Mouse (Mus musculus) neural tube, embryonic 14.5 days (tissue): ENCODE results near the gene Akt3. TPM values are rescaled to one million over a fixed set of nuclear protein-coding genes. Genes with fewer than 3 reads are reported as not detected.

Source experiments
- ATAC-seq: fragments of 200-750 bp; cut with Nextera tagmentation; 2 replicates; pipeline ENCODE4 v1.8.0; 2017; ENCODE audit warnings: low read depth, mild to moderate bottlenecking, moderate TSS enrichment, moderate library complexity
- H3K27ac ChIP-seq: fragments of 300-500 bp; sonication (generic); 2 replicates; pipeline ENCODE4 v1.5.1; 2014; ENCODE audit warnings: low read depth, mild to moderate bottlenecking, control low read depth, low read length, moderate library complexity, mixed read lengths
- H3K27me3 ChIP-seq: fragments of 300-500 bp; sonication (generic); 2 replicates; pipeline ENCODE4 v1.6.1; 2014; ENCODE audit warnings: low read length; ENCODE audit not compliant: control insufficient read depth, insufficient read depth
- H3K36me3 ChIP-seq: fragments of 300-500 bp; sonication (generic); 2 replicates; pipeline ENCODE4 v1.6.1; 2014; ENCODE audit warnings: low read length, mixed read lengths; ENCODE audit not compliant: control insufficient read depth, insufficient read depth
- H3K4me1 ChIP-seq: fragments of 300-500 bp; sonication (generic); 2 replicates; pipeline ENCODE4 v1.6.1; 2014; ENCODE audit warnings: low read length; ENCODE audit not compliant: control insufficient read depth, insufficient read depth
- H3K4me2 ChIP-seq: fragments of 300-500 bp; sonication (generic); 2 replicates; pipeline ENCODE4 v1.6.1; 2014; ENCODE audit warnings: mild to moderate bottlenecking, low read depth, low read length, control low read depth
- H3K4me3 ChIP-seq: fragments of 300-500 bp; sonication (generic); 2 replicates; pipeline ENCODE4 v1.5.1; 2014; ENCODE audit warnings: low read depth, low read length, control low read depth, mixed read lengths
- H3K9ac ChIP-seq: fragments of 300-500 bp; sonication (generic); replicated peaks from 2 replicates; pipeline ENCODE4 v1.6.1; 2014; ENCODE audit warnings: low read depth, mild to moderate bottlenecking, control low read depth, low read length, mixed read lengths
- H3K9me3 ChIP-seq: fragments of 300-500 bp; sonication (generic); 2 replicates; pipeline ENCODE4 v1.6.1; 2016; ENCODE audit warnings: low read length; ENCODE audit not compliant: control insufficient read depth
- WGBS: fragments of 180-500 bp; shearing (Covaris S2); extraction: QIAGEN DNeasy Blood & Tissue Kit; methylation state at CpG from one replicate; pipeline ENCODE4 v1.1.7; 2014; 5-methylcytosine and 5-hydroxymethylcytosine counted together
- polyA plus RNA-seq: library from polyadenylated mRNA; unstranded; fragments of >200 nt; fragmentation: Nextera tagmentation; extraction: Ambion mirVana; gene quantifications from 2 replicates; pipeline ENCODE4 v1.2.1, GENCODE M21; 2014

The Akt3 gene
- polyA plus RNA-seq, 1 experiment from 2014 or later, result 24.0 TPM

DNA sequence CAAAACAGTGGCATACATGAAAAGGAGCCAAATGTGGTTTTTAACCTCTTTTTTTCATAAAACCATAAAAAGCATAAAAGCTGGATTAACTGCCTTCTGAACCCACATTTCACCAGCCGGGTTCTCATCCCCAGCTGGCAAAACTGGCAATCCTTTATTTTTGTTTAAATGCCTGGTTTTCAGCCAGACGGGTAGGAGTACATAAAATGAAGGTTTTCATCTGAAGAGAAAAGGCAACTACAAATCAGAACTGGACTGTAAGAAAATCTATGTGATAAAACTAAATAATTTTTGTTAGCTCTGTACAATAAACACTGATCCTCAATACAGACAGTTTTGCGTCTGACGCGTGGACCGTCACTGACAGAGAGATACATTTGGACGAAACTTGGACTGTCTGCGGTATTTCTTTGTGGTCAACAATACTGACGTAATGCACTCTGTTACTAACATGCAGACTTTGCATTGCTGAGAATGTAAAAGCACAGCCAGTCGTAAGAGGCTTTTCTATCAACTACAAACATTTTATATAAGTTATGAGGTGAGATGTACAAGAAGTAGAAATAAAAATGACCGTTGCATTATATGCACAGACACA lies 206.5 kb downstream of the Akt3 start:
- H3K27me3 ChIP-seq, result no peaks in the 10 kb centered on the region

DNA sequence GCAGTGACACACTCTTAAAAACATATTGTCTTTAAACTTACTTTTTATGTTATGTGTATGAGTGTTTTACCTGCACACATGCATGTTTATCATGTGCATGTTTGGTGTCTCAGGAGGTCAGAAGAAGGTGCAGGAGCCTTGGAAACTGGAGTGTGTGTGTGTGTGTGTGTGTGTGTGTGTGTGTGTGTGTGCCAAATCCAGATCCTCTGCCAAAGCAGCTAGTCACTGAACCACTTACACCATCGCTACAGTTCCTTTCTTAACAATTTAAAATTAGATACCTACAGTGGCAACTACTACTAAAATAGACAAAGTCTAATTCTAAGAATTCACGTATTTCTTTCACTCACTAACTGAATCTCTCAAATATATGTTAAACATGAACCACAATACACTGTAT lies 209.2 kb downstream of the Akt3 start:
- Histone ChIP-seq H3K9ac (no peak overlapping the region), H3K27me3 (no peaks in the 10 kb centered on the region), H3K4me1 (no peaks in the 10 kb centered on the region), H3K4me2 (no peak overlapping the region), H3K36me3 (no peaks in the 10 kb centered on the region), H3K9me3 (no peaks in the 10 kb centered on the region), H3K4me3 (no peak overlapping the region), H3K27ac (no peak overlapping the region)
- ATAC-seq, result no peak
- WGBS, result 94% methylated on average over 2 of the region's 2 CpGs

More for the DNA sequence above, 206.5 kb downstream of the Akt3 start:
- Histone ChIP-seq H3K9me3 (no peaks in the 10 kb centered on the region), H3K4me3 (no peak overlapping the region), H3K9ac (no peak overlapping the region), H3K27ac (no peak overlapping the region), H3K4me2 (no peak overlapping the region), H3K36me3 (no peaks in the 10 kb centered on the region), H3K4me1 (no peaks in the 10 kb centered on the region)
- no peak for ATAC-seq
- WGBS, result 71% methylated on average over 11 of the region's 11 CpGs

DNA sequence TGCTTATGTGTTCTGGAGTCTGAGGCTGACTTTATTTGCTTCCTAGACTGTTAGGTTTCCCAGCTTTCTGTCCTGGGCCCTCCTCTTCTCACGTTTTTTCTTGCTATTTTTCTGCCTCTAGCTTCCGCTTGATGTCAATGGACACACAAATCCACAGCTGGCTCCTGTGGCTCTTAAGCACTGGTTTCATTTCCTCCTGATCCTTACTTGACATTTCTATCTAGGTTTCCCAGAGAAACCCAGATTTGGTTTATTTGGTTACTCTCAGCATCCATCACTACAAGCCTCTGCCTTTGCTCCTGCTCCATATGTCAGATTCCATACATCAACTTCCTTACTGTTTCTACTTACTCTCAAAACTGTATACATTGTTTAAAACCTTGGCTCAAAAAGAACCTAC lies 211.0 kb downstream of the Akt3 start:
- 78% methylated on average over 2 of the region's 2 CpGs for WGBS
- no peak overlapping the region for H3K9ac ChIP-seq
- no peak for ATAC-seq
- no peak overlapping the region for H3K27ac ChIP-seq
- H3K27me3 ChIP-seq, result no peaks in the 10 kb centered on the region
- no peak overlapping the region for H3K4me2 ChIP-seq
- no peaks in the 10 kb centered on the region for H3K9me3 ChIP-seq
- no peaks in the 10 kb centered on the region for H3K36me3 ChIP-seq
- no peaks in the 10 kb centered on the region for H3K4me1 ChIP-seq
- no peak overlapping the region for H3K4me3 ChIP-seq

DNA sequence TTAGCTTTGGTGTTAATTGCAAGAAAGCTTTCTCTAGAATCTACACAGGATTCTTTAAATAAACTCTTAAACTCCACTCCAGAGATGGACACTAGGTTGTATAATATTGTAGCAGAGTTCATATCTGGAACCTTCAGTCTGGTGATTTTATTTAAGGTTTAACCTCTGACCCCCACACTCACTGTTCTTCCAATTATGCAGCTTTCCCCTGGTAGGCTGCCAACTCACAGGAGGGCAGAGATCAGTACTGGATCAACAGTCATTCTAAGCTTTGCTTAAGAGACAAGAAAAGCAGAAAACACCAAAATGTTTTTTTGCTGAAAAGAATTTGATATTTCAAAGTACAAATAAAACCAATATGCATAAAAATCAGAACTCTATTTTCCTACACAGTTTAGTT lies 212.1 kb downstream of the Akt3 start:
- H3K9me3 ChIP-seq, result no peaks in the 10 kb centered on the region
- H3K4me2 ChIP-seq, result no peak overlapping the region
- no peak overlapping the region for H3K27ac ChIP-seq
- H3K9ac ChIP-seq, result no peak overlapping the region
- ATAC-seq, result no peak
- H3K27me3 ChIP-seq, result no peaks in the 10 kb centered on the region
- no peaks in the 10 kb centered on the region for H3K4me1 ChIP-seq
- H3K36me3 ChIP-seq, result no peaks in the 10 kb centered on the region
- no peak overlapping the region for H3K4me3 ChIP-seq

GRCm38 (mm10) chr1:177040058-177040457 lies 217.9 kb downstream of the Akt3 start:
- Histone ChIP-seq H3K27me3 (no peaks in the 10 kb centered on the region), H3K9me3 (no peaks in the 10 kb centered on the region), H3K9ac (no peak overlapping the region), H3K4me3 (no peak overlapping the region), H3K36me3 (no peaks in the 10 kb centered on the region), H3K4me1 (no peaks in the 10 kb centered on the region), H3K4me2 (no peak overlapping the region), H3K27ac (no peak overlapping the region)
- WGBS, result 15% methylated on average over 4 of the region's 4 CpGs
- ATAC-seq, result no peak

- WGBS, result 68% methylated on average over 6 of the region's 6 CpGs
- no peaks in the 10 kb centered on the region for H3K4me1 ChIP-seq
Measured at GRCm38 (mm10) chr1:177039093-177039674, 218.8 kb downstream of the Akt3 start.

DNA sequence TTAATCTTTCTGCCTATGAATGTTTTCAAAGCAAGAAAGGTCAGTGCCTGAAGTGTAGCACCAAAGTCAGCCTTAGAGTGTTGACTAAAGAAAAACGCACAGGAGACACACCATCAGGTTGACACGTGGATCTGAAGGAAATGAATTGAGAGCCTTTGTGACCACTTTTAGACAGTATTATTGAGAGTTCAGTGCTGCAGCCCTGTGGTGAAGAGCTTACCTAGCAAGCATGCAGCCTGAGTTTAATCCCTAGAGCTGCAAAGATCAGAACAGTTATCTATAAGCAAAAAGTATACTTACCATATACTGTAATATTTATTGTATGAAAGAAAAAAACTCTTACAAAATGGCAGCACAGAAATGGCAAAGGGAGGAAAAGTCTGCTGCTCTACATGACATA lies 219.6 kb downstream of the Akt3 start:
- Histone ChIP-seq H3K9ac (no peak overlapping the region), H3K4me2 (no peak overlapping the region), H3K36me3 (no peaks in the 10 kb centered on the region), H3K27ac (no peak overlapping the region), H3K9me3 (no peaks in the 10 kb centered on the region), H3K4me1 (no peaks in the 10 kb centered on the region), H3K27me3 (no peaks in the 10 kb centered on the region), H3K4me3 (no peak overlapping the region)
- no peak for ATAC-seq
- WGBS, result 40% methylated on average over 2 of the region's 2 CpGs

More at GRCm38 (mm10) chr1:177039093-177039674, 218.8 kb downstream of the Akt3 start:
- no peak overlapping the region for H3K4me2 ChIP-seq
- no peak for ATAC-seq
- no peak overlapping the region for H3K27ac ChIP-seq
- H3K9ac ChIP-seq, result no peak overlapping the region
- H3K9me3 ChIP-seq, result no peaks in the 10 kb centered on the region
- no peak overlapping the region for H3K4me3 ChIP-seq
- no peaks in the 10 kb centered on the region for H3K27me3 ChIP-seq
- no peaks in the 10 kb centered on the region for H3K36me3 ChIP-seq

GRCm38 (mm10) chr1:177035460-177035859 lies 222.5 kb downstream of the Akt3 start:
- WGBS, result 80% methylated on average over 2 of the region's 2 CpGs
- H3K4me1 ChIP-seq, result no peaks in the 10 kb centered on the region
- no peak for ATAC-seq
- H3K4me3 ChIP-seq, result no peak overlapping the region
- H3K4me2 ChIP-seq, result no peak overlapping the region
- H3K36me3 ChIP-seq, result no peaks in the 10 kb centered on the region
- H3K27ac ChIP-seq, result no peak overlapping the region
- H3K27me3 ChIP-seq, result no peaks in the 10 kb centered on the region
- H3K9ac ChIP-seq, result no peak overlapping the region
- no peaks in the 10 kb centered on the region for H3K9me3 ChIP-seq

DNA sequence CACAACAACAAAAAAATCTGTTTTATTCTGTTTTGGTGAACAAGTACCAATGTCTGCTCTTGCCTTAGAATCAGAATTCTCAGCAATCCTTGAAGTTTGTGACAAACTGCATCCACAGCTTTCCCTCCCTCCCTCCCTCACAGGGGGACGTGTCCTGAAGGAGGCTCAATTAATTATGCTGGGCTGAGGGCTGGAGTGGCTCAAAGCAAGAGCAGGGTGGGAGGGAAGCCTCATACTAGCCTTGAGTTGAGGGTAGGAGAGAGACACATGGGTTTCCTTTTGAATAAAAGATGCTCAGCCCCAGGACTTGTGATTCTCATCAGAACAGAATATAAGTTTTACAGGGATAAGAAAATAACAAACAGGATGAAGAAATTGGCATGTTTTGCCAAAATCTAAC lies 225.8 kb downstream of the Akt3 start:
- ATAC-seq, result no peak
- Histone ChIP-seq H3K4me2 (no peak overlapping the region), H3K27me3 (no peaks in the 10 kb centered on the region), H3K36me3 (no peaks in the 10 kb centered on the region), H3K9me3 (no peaks in the 10 kb centered on the region), H3K9ac (no peak overlapping the region), H3K4me1 (no peaks in the 10 kb centered on the region), H3K4me3 (no peak overlapping the region), H3K27ac (no peak overlapping the region)
- WGBS, result 0% methylated on average over 1 of the region's 1 CpGs
